Mouse (Mus musculus) CD8-positive naive resting alpha-beta T cell, adult 57 days (primary cell): ENCODE data around the gene Zfp819. TPM values are rescaled to one million over a fixed set of nuclear protein-coding genes. Genes with fewer than 3 reads are reported as not detected.

ENCODE experiments used
- total RNA-seq: library from RNA; stranded (reverse); gene quantifications from one replicate; pipeline ENCODE4 v1.2.4, GENCODE M21; 2023

Zfp819 gene
- not detected for total RNA-seq

DNA sequence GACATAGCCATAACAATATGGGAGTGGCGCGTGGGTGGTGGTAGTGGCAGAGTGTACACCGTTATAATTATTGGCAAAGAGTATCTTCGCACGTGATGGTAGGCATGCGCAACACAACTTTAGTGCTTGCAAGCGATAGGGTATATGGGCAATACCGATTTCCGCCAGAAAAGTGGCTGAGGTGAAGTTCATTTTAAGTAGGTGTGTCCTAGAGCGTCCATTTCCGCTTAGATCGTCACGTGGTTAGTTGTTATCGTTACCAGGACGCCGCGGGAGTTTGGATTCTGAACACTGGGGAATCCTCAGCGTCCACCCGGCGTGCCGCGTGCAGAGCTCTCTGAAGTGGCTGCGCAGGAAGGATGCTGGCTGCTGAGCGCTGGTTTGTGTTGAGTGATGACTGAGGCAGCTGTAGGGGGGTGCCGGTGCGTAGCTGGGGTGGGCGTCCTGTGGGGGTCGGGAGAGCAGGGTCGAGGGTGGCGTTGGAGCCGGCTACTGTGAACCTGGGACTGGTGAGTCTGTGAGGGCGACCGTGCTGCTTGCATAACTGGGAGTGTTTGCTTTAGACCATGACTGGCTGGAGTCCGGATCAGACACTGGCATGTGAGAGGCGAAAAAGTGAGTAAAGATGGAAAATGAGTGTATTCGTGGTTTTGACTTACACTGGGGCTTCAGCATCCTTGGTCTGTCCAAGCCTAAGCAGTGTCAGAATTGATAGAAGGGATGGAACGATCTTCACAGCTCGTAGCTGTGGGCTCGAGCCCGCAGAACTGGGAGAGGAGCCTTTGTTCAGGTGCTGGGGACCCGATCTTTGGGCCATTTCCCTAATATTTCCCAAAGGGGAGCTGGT is at the start of gene Zfp819:
TSS of gene Zfp819 (plus strand) at position 274 of the 847 bp plus-strand sequence.

GRCm38 (mm10) chr7:43562006-43562633 is 44.8 kb upstream of the Zfp819 start, which contains the start of gene Zfp658:
Gene Zfp658 (plus strand): TSS chr7:43562256.

DNA sequence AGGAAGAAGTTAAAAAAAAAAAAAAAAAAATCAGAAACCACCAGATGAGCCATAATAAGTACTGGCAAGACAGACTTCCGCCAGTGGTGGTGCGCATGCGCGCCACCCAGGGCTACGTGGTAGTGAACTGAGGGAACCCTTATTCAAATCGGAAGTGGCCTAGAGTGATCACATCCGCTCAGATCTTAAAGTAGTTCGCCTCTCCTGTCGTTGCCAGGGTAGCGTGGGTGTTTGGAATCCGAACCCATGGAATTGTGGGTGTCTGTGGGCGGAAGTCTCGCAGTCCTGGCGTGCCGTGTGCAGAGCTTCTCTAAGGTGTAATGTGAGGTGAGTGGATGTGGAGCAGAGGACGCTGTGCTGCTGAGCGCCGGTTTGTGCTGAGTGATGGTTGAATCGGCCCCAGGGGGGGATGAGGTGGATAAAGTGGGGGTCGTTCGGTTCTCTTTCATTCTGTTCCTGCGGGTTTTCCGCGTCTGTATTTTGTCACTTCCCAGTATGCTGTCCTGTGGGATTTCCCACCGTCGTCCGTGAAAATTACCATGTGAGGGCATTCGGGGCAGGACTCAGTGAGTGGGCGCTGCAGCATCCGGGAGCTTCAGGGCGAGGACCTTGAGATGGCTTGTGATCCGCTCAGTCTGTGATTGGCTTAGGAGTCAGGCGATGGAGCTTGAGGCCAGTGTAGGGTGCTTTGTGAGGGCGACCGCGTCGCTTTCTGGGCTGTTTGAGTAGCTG is 27.4 kb upstream of the Zfp819 start, which contains the start of gene Zfp719:
TSS of gene Zfp719 (plus strand) at position 171 of the 732 bp plus-strand sequence.

DNA sequence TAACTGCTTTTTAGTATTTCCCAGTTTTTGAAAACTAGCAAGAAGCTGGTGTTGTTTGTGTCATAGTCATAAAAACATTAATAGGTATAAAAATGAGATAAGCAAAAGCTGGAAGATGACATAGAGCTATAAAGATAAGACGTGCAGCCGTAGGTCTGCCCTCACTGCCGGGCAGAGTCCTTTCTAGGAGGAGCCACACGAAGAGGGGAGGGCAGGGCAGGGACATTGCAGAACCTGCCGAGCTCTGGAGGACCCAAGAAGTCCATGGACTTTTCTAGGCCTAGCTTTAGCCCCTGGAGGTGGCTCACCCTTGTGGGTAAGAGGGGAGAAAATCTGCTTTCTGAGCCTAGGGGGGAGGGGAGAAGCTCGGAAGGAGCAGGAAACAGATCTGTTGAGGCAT is 27.5 kb downstream of the Zfp819 start, which contains the start of gene Ceacam18:
TSS of gene Ceacam18 (plus strand) at position 208 of the 400 bp plus-strand sequence.

DNA sequence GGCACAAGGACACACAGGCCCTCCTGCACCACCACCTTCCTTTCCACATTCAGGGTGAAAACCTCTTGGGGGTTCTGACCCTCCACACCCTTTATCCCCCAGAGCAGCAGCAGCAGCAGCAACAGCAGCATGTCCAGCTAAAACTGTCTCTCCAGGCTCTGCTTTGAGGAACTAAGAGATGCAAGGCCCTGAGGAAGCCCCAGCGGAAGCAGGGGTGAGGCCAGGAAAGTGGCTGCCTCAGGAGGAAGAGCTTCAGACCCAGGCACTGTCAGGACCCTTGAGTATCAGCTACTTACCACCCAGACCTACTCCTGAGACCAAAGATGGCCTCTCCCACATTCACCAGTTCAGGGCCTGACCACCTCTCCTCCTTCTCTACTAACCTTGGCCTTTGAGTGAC is 53.0 kb downstream of the Zfp819 start, which contains the start of gene Siglece:
TSS of gene Siglece (minus strand) at position 160 of the 400 bp plus-strand sequence.

Other genes starting within 250 kb of the Zfp819 start
- gene Siglecg, start 199.0 kb upstream of the Zfp819 start, total RNA-seq, result 22.1 TPM
- not detected for gene Lim2, start 179.5 kb upstream of the Zfp819 start, total RNA-seq
- gene Nkg7, start 170.1 kb upstream of the Zfp819 start, total RNA-seq, result 209 TPM
- gene Cldnd2, start 166.4 kb upstream of the Zfp819 start, total RNA-seq, result 2.4 TPM
- gene Etfb, start 163.1 kb upstream of the Zfp819 start, total RNA-seq, result 27.5 TPM
- not detected for gene Gm45233, start 163.0 kb upstream of the Zfp819 start, total RNA-seq
- 0.89 TPM for gene Vsig10l, start 144.0 kb upstream of the Zfp819 start, total RNA-seq
- not detected for gene Iglon5, start 117.1 kb upstream of the Zfp819 start, total RNA-seq
- gene 4931406B18Rik, start 101.2 kb upstream of the Zfp819 start, total RNA-seq, result not detected
- 1.0 TPM for gene Cd33, start 62.7 kb upstream of the Zfp819 start, total RNA-seq
- gene Zfp658, start 44.9 kb upstream of the Zfp819 start, total RNA-seq, result 9.1 TPM
- gene Zfp719, start 27.6 kb upstream of the Zfp819 start, total RNA-seq, result 19.5 TPM
- gene Ceacam18, start 27.5 kb downstream of the Zfp819 start, total RNA-seq, result not detected
- 1.5 TPM for gene Siglece, start 53.0 kb downstream of the Zfp819 start, total RNA-seq
- 8.5 TPM for gene Ctu1, start 64.8 kb downstream of the Zfp819 start, total RNA-seq
- gene Klk14, start 83.2 kb downstream of the Zfp819 start, total RNA-seq, result not detected
- gene Klk13, start 105.4 kb downstream of the Zfp819 start, total RNA-seq, result not detected
- not detected for gene Klk12, start 161.7 kb downstream of the Zfp819 start, total RNA-seq
- not detected for gene Klk11, start 167.4 kb downstream of the Zfp819 start, total RNA-seq
- gene Klk10, start 173.9 kb downstream of the Zfp819 start, total RNA-seq, result not detected
- gene Klk9, start 184.7 kb downstream of the Zfp819 start, total RNA-seq, result not detected
- 230 TPM for gene Klk8, start 190.4 kb downstream of the Zfp819 start, total RNA-seq
- gene Klk7, start 204.1 kb downstream of the Zfp819 start, total RNA-seq, result 1.2 TPM
- gene Klk6, start 217.3 kb downstream of the Zfp819 start, total RNA-seq, result not detected
- not detected for gene Klk5, start 234.8 kb downstream of the Zfp819 start, total RNA-seq